Mouse (Mus musculus) ES-Bruce4 (cell line): ENCODE measurements around the gene Rhcg.

ENCODE experiments used
- CTCF ChIP-seq: IDR thresholded peaks from one replicate; pipeline ENCODE4 v1.8.1; 2011; ENCODE audit warnings: low read depth, low read length
- EP300 ChIP-seq: IDR thresholded peaks from 2 replicates; pipeline ENCODE4 v1.6.1; 2011; ENCODE audit warnings: low read depth, low read length; ENCODE audit not compliant: insufficient read depth
- POLR2A ChIP-seq: IDR thresholded peaks from one replicate; pipeline ENCODE4 v1.8.1; 2011; ENCODE audit warnings: low read length; ENCODE audit not compliant: insufficient read depth

DNA sequence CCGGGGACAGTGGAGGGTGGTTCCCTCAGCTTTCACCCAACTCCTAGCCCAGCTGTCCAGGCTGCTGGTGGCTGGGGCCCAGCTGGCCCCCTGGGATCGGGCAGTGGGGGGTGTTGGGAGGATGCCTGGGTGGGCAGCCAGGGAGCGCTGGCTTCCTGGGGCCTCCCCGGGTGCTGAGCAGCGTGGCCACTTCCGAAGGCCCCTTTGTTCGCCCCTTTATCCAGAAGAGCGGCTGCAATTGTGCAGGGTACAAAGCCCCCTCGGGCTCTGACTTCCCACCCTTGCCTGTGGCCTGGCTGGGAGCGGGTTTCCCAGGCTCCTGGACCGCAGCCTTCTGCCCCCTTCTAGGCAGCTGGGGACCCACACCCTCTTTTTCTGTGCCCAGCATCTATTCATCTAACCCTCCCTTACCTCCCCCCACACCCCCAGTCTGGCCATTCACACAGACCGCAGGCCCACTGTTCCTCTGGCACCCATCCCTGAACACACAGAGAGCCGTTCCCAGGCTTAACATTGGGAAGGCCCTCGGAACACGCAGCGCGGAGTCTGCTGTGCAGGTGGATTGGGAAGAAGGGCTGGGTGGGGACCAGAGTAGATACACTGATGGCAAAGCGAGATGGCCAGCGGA is 45.2 kb downstream of the Rhcg start:
- no peak for TF ChIP-seq POLR2A
- TF ChIP-seq CTCF: no peak
- no peak for TF ChIP-seq EP300
